Mouse (Mus musculus) v-Abl transformed pro-B cells (cell line): Measurements from ENCODE around the gene Depdc5.

Source experiments
- in situ Hi-C, 2 experiments: fragments of 400-800 bp; cut with MboI; formaldehyde crosslinking; loops; one replicate each; pipeline ENCODE4 v1.15.1; 2025; ENCODE audit not compliant: unreplicated experiment in 2 of 2

Gene Depdc5

GRCm38 (mm10) chr5:32994471-32994870 lies 131.0 kb downstream of the Depdc5 start:
- in situ Hi-C loops, result no loop called here

- in situ Hi-C loops, result no loop called here
Measured at GRCm38 (mm10) chr5:32995756-32996155, 132.3 kb downstream of the Depdc5 start.

- in situ Hi-C loops, result no loop called here
Measured at GRCm38 (mm10) chr5:32996560-32996959, 133.1 kb downstream of the Depdc5 start.

GRCm38 (mm10) chr5:32997686-32998085 lies 134.2 kb downstream of the Depdc5 start:
- in situ Hi-C loops, result no loop called here

- in situ Hi-C loops, result no loop called here
Measured at GRCm38 (mm10) chr5:32998783-32999182, 135.3 kb downstream of the Depdc5 start.

- in situ Hi-C loops, result no loop called here
Measured at GRCm38 (mm10) chr5:33001111-33001510, 137.6 kb downstream of the Depdc5 start.

GRCm38 (mm10) chr5:33002781-33003180 lies 139.3 kb downstream of the Depdc5 start:
- in situ Hi-C loops, result no loop called here

GRCm38 (mm10) chr5:33003500-33003899 lies 140.0 kb downstream of the Depdc5 start:
- in situ Hi-C loops, result no loop called here

GRCm38 (mm10) chr5:33004110-33004509 lies 140.6 kb downstream of the Depdc5 start:
- in situ Hi-C loops, result no loop called here

- in situ Hi-C loops, result no loop called here
Measured at GRCm38 (mm10) chr5:33005442-33006145, 142.1 kb downstream of the Depdc5 start.

- in situ Hi-C loops, result no loop called here
Measured at GRCm38 (mm10) chr5:33006670-33007069, 143.2 kb downstream of the Depdc5 start.

- in situ Hi-C loops, result no loop called here
Measured at GRCm38 (mm10) chr5:33007371-33007770, 143.9 kb downstream of the Depdc5 start.

GRCm38 (mm10) chr5:33009301-33009700 lies 145.8 kb downstream of the Depdc5 start:
- in situ Hi-C loops, result no loop called here

- in situ Hi-C loops, result no loop called here
Measured at GRCm38 (mm10) chr5:33009818-33010812, 146.6 kb downstream of the Depdc5 start.

- in situ Hi-C loops, result no loop called here
Measured at GRCm38 (mm10) chr5:33011132-33012106, 147.9 kb downstream of the Depdc5 start.

- in situ Hi-C loops, result no loop called here
Measured at GRCm38 (mm10) chr5:33014096-33014495, 150.6 kb downstream of the Depdc5 start.

- in situ Hi-C loops, result no loop called here
Measured at GRCm38 (mm10) chr5:33015579-33015978, 152.1 kb downstream of the Depdc5 start.

GRCm38 (mm10) chr5:33018189-33018560 lies 154.7 kb downstream of the Depdc5 start:
- in situ Hi-C loops, result no loop called here

- in situ Hi-C loops, result no loop called here
Measured at GRCm38 (mm10) chr5:33018561-33019425, 155.3 kb downstream of the Depdc5 start, which contains the start of gene Ywhah. Gene Ywhah (plus strand): TSS chr5:33018816.
